ENCODE assay signal across 8 mouse cellular contexts in the genomic region with DNA sequence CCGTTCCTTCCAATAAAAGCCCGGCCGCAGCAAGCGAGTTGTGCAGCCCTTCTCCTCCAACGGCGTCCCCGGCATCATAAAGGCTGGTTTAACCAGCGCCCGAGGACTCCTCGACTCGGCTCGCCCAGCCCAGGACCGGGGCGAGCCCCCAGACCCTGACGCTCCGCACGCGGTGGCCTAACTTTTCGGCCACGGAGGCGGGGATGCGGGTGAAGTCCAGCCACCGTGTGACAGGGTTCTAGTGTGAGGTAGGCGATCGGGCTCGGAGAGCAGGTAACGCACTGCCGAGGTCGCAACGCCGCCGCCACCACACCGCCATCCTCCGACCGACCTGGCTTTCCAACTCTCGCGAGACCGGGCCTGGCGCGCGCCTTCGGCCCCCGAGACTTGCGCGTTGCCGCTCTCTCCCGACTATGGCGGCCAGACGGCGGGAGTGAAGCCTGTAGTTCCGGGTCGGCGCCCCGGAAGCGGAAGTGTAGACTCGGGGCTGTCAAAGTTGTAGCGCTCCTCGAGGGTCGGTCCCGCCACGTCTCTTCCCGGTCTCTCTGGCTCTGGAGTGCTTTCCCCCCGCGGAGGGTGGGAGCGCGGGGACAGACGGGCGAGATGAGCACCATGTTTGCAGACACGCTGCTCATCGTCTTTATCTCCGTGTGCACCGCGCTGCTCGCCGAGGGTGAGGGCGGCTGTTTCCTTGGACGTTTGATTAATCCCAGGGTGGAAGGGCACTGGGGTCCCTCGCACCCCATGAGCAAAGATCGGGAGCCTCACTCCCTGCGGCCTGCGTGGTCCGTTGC. TPM values are rescaled to one million over a fixed set of nuclear protein-coding genes. Genes with fewer than 3 reads are reported as not detected.
DNase-seq lines count a peak whose midpoint lies in the region; ATAC-seq and TF ChIP-seq lines count a peak whose summit lies in the region.

A gene (plus strand): TSS at position 118 of the 794 bp plus-strand sequence.

- no peaks in the 10 kb centered on the region for H3K9me3 ChIP-seq in ES-Bruce4 (replicated peaks; ENCODE audit: control insufficient read depth, insufficient read depth, low read length, poor library complexity, severe bottlenecking)
- H3K9me3 ChIP-seq in forebrain, embryonic 14.5 days (replicated peaks; ENCODE audit: control insufficient read depth, low read length), result no peaks in the 10 kb centered on the region
- no peaks in the 10 kb centered on the region for H3K9me3 ChIP-seq in neural tube, embryonic 15.5 days (replicated peaks)

- no peaks in the 10 kb centered on the region for H3K27me3 ChIP-seq in ES-Bruce4 (ENCODE audit: control insufficient read depth, insufficient read depth, low read length, poor library complexity, severe bottlenecking)
- H3K27me3 ChIP-seq in forebrain, embryonic 14.5 days (replicated peaks; ENCODE audit: control insufficient read depth, insufficient read depth, low read length), result no peaks in the 10 kb centered on the region
- H3K27me3 ChIP-seq in neural tube, embryonic 15.5 days (replicated peaks), result no peaks in the 10 kb centered on the region

- H3K4me2 ChIP-seq in forebrain, embryonic 14.5 days (ENCODE audit: low read length), result peak within 1 kb of the TSS; percentile 83
- peak within 1 kb of the TSS; percentile 83 for H3K4me2 ChIP-seq in neural tube, embryonic 15.5 days

- peaks cover 2% of the 10 kb centered on the region for H3K4me1 ChIP-seq in ES-Bruce4 (ENCODE audit: control insufficient read depth, insufficient read depth, low read length)
- H3K4me1 ChIP-seq in forebrain, embryonic 14.5 days (ENCODE audit: control insufficient read depth, insufficient read depth, low read length), result peaks cover 4% of the 10 kb centered on the region
- H3K4me1 ChIP-seq in neural tube, embryonic 15.5 days, result peaks cover 13% of the 10 kb centered on the region

- peak; percentile 98 for ATAC-seq in cerebellum, adult (ENCODE audit: insufficient number of reproducible peaks, low FRiP score, low TSS enrichment)
- ATAC-seq in forebrain, embryonic 14.5 days, result peak; percentile 99
- ATAC-seq in neural tube, embryonic 15.5 days (ENCODE audit: low FRiP score), result peak; percentile 99

- peak; percentile 98 for DNase-seq in forebrain, embryonic 14.5 days (ENCODE audit: low spot score)
- peak; percentile 98 to 99 for DNase-seq in heart, postnatal 14 days
- peak; percentile 97 for DNase-seq in layer of hippocampus, adult 11-12 months (ENCODE audit: low spot score)
- DNase-seq in lung, adult 18-20 months, result peak; percentile 96 to 98
- peak; percentile 97 for DNase-seq in testis, postnatal 14 days (ENCODE audit: low spot score)

- no peak for TF ChIP-seq CTCF in ES-Bruce4 (IDR thresholded peaks at IDR 0.05; ENCODE audit: low read depth, low read length)

- peak within 1 kb of the TSS; percentile 84 for H3K4me3 ChIP-seq in ES-Bruce4 (ENCODE audit: low read depth, low read length)
- H3K4me3 ChIP-seq in forebrain, embryonic 14.5 days (ENCODE audit: low read depth, low read length), result peak within 1 kb of the TSS; percentile 55
- peak within 1 kb of the TSS; percentile 82 for H3K4me3 ChIP-seq in neural tube, embryonic 15.5 days (replicated peaks)

- peak; percentile 47; the same call in 1 of the 2 replicates for TF ChIP-seq EP300 in ES-Bruce4 (IDR thresholded peaks at IDR 0.05; ENCODE audit: insufficient read depth, low read depth, low read length)

- under 1% methylated on average over 81 of the region's 82 CpGs for WGBS in forebrain, embryonic 14.5 days
- under 1% methylated on average over 82 of the region's 82 CpGs for WGBS in neural tube, embryonic 15.5 days

- no peaks in the 10 kb centered on the region for H3K36me3 ChIP-seq in ES-Bruce4 (ENCODE audit: control insufficient read depth, insufficient read depth, low read length, poor library complexity, severe bottlenecking)
- H3K36me3 ChIP-seq in forebrain, embryonic 14.5 days (ENCODE audit: control insufficient read depth, insufficient read depth, low read length), result 0 out of 2 replicates have a peak, but pooled peaks cover 2% of the 10 kb centered on the region
- peaks cover 6% of the 10 kb centered on the region; the same call in 1 of the 2 replicates for H3K36me3 ChIP-seq in neural tube, embryonic 15.5 days

- peak within 1 kb of the TSS; percentile 80 for H3K27ac ChIP-seq in ES-Bruce4 (ENCODE audit: insufficient read depth, low read length)
- peak within 1 kb of the TSS; percentile 96 for H3K27ac ChIP-seq in forebrain, embryonic 14.5 days (ENCODE audit: low read depth, low read length)
- H3K27ac ChIP-seq in neural tube, embryonic 15.5 days (replicated peaks), result peak within 1 kb of the TSS; percentile 96

- H3K9ac ChIP-seq in ES-Bruce4 (ENCODE audit: low read depth, poor library complexity, severe bottlenecking), result peak within 1 kb of the TSS; percentile 96
- peak within 1 kb of the TSS; percentile 92 for H3K9ac ChIP-seq in forebrain, embryonic 14.5 days (ENCODE audit: low read length)
- peak within 1 kb of the TSS; percentile 86 for H3K9ac ChIP-seq in neural tube, embryonic 15.5 days (replicated peaks)

- TF ChIP-seq POLR2A in ES-Bruce4 (IDR thresholded peaks at IDR 0.05; ENCODE audit: insufficient read depth, low read length), result peak; percentile 93

- intact Hi-C loops in heart, postnatal 14 days (cut with DNase I), result loop anchor here (2.0 kb wide), 1 partner anchor 26 kb away; no protein-coding TSS in a partner anchor

RNA-seq across cellular contexts. Expression of the gene that starts here (rescaled TPM):
- 43.7 and 46.1 TPM in 2 replicates for polyA plus RNA-seq in ES-Bruce4 (2011; ENCODE audit: insufficient read depth, insufficient read length, low read depth, missing spikeins)
- 81.7 and 84.0 TPM in 2 replicates for polyA plus RNA-seq in forebrain, embryonic 14.5 days (2014; fragmentation: Nextera tagmentation; extraction: Ambion mirVana)
- total RNA-seq in heart, postnatal 14 days (2021), result 10 to 100 TPM; 80.6 to 86.5 TPM
- polyA plus RNA-seq in neural tube, embryonic 15.5 days (2015; fragmentation: Nextera tagmentation; extraction: Ambion mirVana), result 76.2 and 79.1 TPM in 2 replicates

Comparison
In these comparisons a context has a peak if more than half of its experiments do, and no peak if none do; other contexts are left out.
1. Peak in every context shown above with its lines: DNase-seq, ATAC-seq, H3K4me3 ChIP-seq and H3K27ac ChIP-seq.